Mouse (Mus musculus): ENCODE data around the gene R3hdm2.

R3hdm2 gene

GRCm38 (mm10) chr10:127380251-127380691 is at the start of gene R3hdm2:
TSS of gene R3hdm2 (plus strand) at chr10:127380327.
- DNase-seq (ENCODE audit: low read depth, low spot score), result peak; percentile 75

- DNase-seq (ENCODE audit: low read depth, low spot score), result no peak
Measured at GRCm38 (mm10) chr10:127332211-127332874, 47.8 kb upstream of the R3hdm2 start.

GRCm38 (mm10) chr10:127333152-127333551 is 47.0 kb upstream of the R3hdm2 start:
- no peak for DNase-seq (ENCODE audit: low read depth, low spot score)

GRCm38 (mm10) chr10:127335271-127335670 is 44.9 kb upstream of the R3hdm2 start:
- DNase-seq (ENCODE audit: low read depth, low spot score), result no peak

- DNase-seq (ENCODE audit: low read depth, low spot score), result no peak
Measured at GRCm38 (mm10) chr10:127336952-127337351, 43.2 kb upstream of the R3hdm2 start.

GRCm38 (mm10) chr10:127337536-127338099 is 42.5 kb upstream of the R3hdm2 start:
- no peak for DNase-seq (ENCODE audit: low read depth, low spot score)

- DNase-seq (ENCODE audit: low read depth, low spot score), result peak; percentile 67
Measured at GRCm38 (mm10) chr10:127338930-127339682, 41.0 kb upstream of the R3hdm2 start.

GRCm38 (mm10) chr10:127339683-127340576 is 40.2 kb upstream of the R3hdm2 start:
- no peak for DNase-seq (ENCODE audit: low read depth, low spot score)

GRCm38 (mm10) chr10:127340577-127341359 is 39.4 kb upstream of the R3hdm2 start:
- DNase-seq (ENCODE audit: low read depth, low spot score), result no peak

- DNase-seq (ENCODE audit: low read depth, low spot score), result no peak
Measured at GRCm38 (mm10) chr10:127341360-127341690, 38.8 kb upstream of the R3hdm2 start.

- DNase-seq (ENCODE audit: low read depth, low spot score), result peak; percentile 55
Measured at GRCm38 (mm10) chr10:127341891-127342639, 38.1 kb upstream of the R3hdm2 start, which contains the start of gene Gli1. TSS of gene Gli1 (minus strand) at chr10:127341974.

GRCm38 (mm10) chr10:127343029-127343428 is 37.1 kb upstream of the R3hdm2 start:
- DNase-seq (ENCODE audit: low read depth, low spot score), result no peak

- no peak for DNase-seq (ENCODE audit: low read depth, low spot score)
Measured at GRCm38 (mm10) chr10:127346173-127346572, 34.0 kb upstream of the R3hdm2 start.

GRCm38 (mm10) chr10:127348957-127349356 is 31.2 kb upstream of the R3hdm2 start:
- no peak for DNase-seq (ENCODE audit: low read depth, low spot score)

GRCm38 (mm10) chr10:127349810-127350209 is 30.3 kb upstream of the R3hdm2 start:
- no peak for DNase-seq (ENCODE audit: low read depth, low spot score)

- DNase-seq (ENCODE audit: low read depth, low spot score), result no peak
Measured at GRCm38 (mm10) chr10:127350594-127351284, 29.4 kb upstream of the R3hdm2 start.

GRCm38 (mm10) chr10:127351285-127351595 is 28.9 kb upstream of the R3hdm2 start:
- no peak for DNase-seq (ENCODE audit: low read depth, low spot score)

- no peak for DNase-seq (ENCODE audit: low read depth, low spot score)
Measured at GRCm38 (mm10) chr10:127351719-127352118, 28.4 kb upstream of the R3hdm2 start.

- DNase-seq (ENCODE audit: low read depth, low spot score), result no peak
Measured at GRCm38 (mm10) chr10:127352187-127352586, 27.9 kb upstream of the R3hdm2 start.

- DNase-seq (ENCODE audit: low read depth, low spot score), result no peak
Measured at GRCm38 (mm10) chr10:127352766-127353165, 27.4 kb upstream of the R3hdm2 start.
